Mouse (Mus musculus): ENCODE data around the gene D11Wsu47e. TPM values are rescaled to one million over a fixed set of nuclear protein-coding genes. Genes with fewer than 3 reads are reported as not detected.
"Not testable (repeated sequence)": the region's sequence is repeated elsewhere in the genome, so short reads cannot be mapped to it uniquely, and the experiment has no call there.

Gene D11Wsu47e
- polyA plus RNA-seq, 1 experiment from 2014 or later, result 7.8 TPM

DNA sequence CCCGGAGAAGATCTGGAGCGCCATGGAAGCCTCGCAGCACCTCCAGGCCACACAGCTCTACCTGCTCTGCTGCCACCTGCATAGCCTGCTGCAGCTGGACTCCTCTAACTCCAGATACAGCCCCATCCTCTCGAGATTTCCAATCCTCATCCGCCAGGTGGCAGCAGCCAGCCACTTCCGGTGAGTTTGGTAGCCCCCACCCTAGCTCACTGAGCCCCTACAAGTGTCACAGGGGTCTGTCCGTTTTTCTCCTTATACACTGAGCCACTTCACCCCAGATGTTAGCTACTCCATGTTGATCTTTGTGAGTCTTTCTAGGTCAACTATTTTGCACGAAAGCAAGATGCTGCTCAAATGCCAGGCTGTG is 32.3 kb upstream of the D11Wsu47e start:
- peak overlapping the region; percentile 81 for H3K27ac ChIP-seq (ENCODE audit: low read length)
- WGBS (ENCODE audit: insufficient replicate concordance), result 63% methylated on average over 8 of the region's 8 CpGs
- peaks cover 31% of the 10 kb centered on the region for H3K4me1 ChIP-seq (ENCODE audit: control insufficient read depth, low read depth, low read length)
- ATAC-seq (ENCODE audit: low read depth), result no peak
- H3K9me3 ChIP-seq (replicated peaks; ENCODE audit: control insufficient read depth, low read length), result no peaks in the 10 kb centered on the region
- no peak overlapping the region for H3K9ac ChIP-seq (ENCODE audit: low read depth, low read length)
- no peaks in the 10 kb centered on the region; the same call in 1 of the 2 replicates for H3K27me3 ChIP-seq (ENCODE audit: control insufficient read depth, insufficient read depth, low read depth, low read length)
- no peak overlapping the region for H3K4me3 ChIP-seq (ENCODE audit: low read depth, low read length)
- H3K36me3 ChIP-seq (ENCODE audit: control insufficient read depth, insufficient read depth), result peaks cover 53% of the 10 kb centered on the region
- H3K4me2 ChIP-seq (ENCODE audit: low read depth, low read length), result no peak overlapping the region

DNA sequence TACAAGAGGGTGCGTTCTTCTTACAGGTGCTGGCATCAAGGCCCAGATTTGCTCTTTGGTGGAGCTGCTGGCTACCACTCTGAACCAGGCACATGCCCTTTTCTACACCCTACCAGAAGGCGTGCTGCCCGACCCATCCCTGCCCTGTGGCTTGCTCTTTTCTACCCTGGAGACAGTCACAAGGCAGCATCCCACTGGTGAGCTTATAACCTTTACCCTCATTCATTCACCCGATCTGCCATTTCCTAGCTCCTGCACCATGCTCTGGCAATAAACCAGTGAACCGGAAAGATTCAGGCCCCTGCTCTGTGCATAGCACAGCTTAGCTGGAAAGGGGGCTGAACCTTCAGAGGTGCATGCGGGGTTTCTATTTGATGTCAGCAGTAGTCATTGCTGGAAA is 31.7 kb upstream of the D11Wsu47e start:
- peaks cover 59% of the 10 kb centered on the region for H3K36me3 ChIP-seq (ENCODE audit: control insufficient read depth, insufficient read depth)
- H3K9ac ChIP-seq (ENCODE audit: low read depth, low read length), result no peak overlapping the region
- no peak for ATAC-seq (ENCODE audit: low read depth)
- no peaks in the 10 kb centered on the region for H3K27me3 ChIP-seq (ENCODE audit: control insufficient read depth, insufficient read depth, low read depth, low read length)
- H3K4me3 ChIP-seq (ENCODE audit: low read depth, low read length), result no peak overlapping the region
- whole genome bisulfite sequencing (ENCODE audit: insufficient replicate concordance), result 87% methylated on average over 6 of the region's 6 CpGs
- H3K9me3 ChIP-seq (replicated peaks; ENCODE audit: control insufficient read depth, low read length), result no peaks in the 10 kb centered on the region
- H3K4me1 ChIP-seq (ENCODE audit: control insufficient read depth, low read depth, low read length), result peaks cover 31% of the 10 kb centered on the region
- no peak overlapping the region for H3K4me2 ChIP-seq (ENCODE audit: low read depth, low read length)
- H3K27ac ChIP-seq (ENCODE audit: low read length), result no peak overlapping the region

DNA sequence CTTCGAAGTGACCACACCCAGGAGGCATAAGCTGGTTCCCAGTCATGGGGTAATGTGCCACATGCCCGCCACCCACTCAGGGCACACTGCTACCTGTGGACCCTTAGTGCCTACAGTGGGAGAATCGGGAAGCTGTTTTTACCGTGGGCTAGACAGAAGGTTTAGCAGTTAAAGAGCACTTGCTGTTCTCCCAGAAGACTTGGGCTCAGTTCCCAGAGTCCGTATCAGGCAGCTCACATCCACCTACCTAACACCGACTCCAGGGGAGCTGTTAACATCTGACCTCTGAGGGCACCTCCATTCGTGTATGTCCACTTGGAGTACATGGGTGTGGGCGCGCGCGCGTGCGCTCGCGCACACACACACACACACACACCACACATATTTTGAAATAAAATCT is 30.1 kb upstream of the D11Wsu47e start:
- H3K36me3 ChIP-seq (ENCODE audit: control insufficient read depth, insufficient read depth), result peaks cover 71% of the 10 kb centered on the region
- H3K4me2 ChIP-seq (ENCODE audit: low read depth, low read length), result no peak overlapping the region
- H3K4me1 ChIP-seq (ENCODE audit: control insufficient read depth, low read depth, low read length), result peaks cover 20% of the 10 kb centered on the region
- H3K27me3 ChIP-seq (ENCODE audit: control insufficient read depth, insufficient read depth, low read depth, low read length), result no peaks in the 10 kb centered on the region
- WGBS (ENCODE audit: insufficient replicate concordance), result 94% methylated on average over 15 of the region's 15 CpGs
- no peak overlapping the region for H3K9ac ChIP-seq (ENCODE audit: low read depth, low read length)
- no peak overlapping the region for H3K27ac ChIP-seq (ENCODE audit: low read length)
- H3K4me3 ChIP-seq (ENCODE audit: low read depth, low read length), result no peak overlapping the region
- ATAC-seq (ENCODE audit: low read depth), result no peak
- no peaks in the 10 kb centered on the region for H3K9me3 ChIP-seq (replicated peaks; ENCODE audit: control insufficient read depth, low read length)

DNA sequence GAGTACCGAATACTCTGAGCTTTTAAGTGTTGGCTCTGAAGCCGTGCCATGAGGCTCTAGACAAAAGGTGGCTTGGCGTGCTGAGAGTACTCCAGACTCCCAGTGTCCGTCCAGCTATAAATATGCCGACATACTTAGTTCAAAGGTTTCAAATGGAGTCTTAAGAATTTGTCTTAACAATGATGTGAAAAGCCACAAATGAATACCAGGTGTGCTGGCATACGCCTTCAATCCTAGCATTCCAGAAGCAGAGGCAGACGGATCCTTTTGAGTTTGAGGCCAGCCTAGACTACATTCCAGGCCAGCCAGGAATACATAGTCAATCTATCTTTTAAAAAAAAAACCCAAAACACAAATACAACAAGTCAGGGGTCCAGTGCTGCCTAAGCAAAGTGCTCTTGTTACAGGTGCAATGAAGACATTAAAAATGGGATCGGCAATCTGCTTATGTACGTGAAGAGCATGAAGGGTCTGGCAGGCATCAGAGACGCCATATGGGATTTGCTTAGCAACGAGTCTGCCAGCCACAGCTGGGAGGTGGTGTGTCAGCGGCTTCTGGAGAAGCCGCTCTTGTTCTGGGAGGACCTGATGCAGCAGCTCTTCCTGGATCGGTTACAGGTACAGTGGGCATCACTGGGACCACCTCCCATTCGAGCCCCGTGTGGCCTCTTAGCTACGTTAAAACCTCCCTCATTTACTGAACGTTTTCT is 29.5 kb upstream of the D11Wsu47e start:
- H3K4me2 ChIP-seq (ENCODE audit: low read depth, low read length), result no peak overlapping the region
- H3K27ac ChIP-seq (ENCODE audit: low read length), result no peak overlapping the region
- H3K9me3 ChIP-seq (replicated peaks; ENCODE audit: control insufficient read depth, low read length), result no peaks in the 10 kb centered on the region
- ATAC-seq (ENCODE audit: low read depth), result no peak
- 87% methylated on average over 18 of the region's 18 CpGs for WGBS (ENCODE audit: insufficient replicate concordance)
- no peak overlapping the region for H3K9ac ChIP-seq (ENCODE audit: low read depth, low read length)
- H3K4me3 ChIP-seq (ENCODE audit: low read depth, low read length), result no peak overlapping the region
- H3K36me3 ChIP-seq (ENCODE audit: control insufficient read depth, insufficient read depth), result peaks cover 78% of the 10 kb centered on the region
- H3K4me1 ChIP-seq (ENCODE audit: control insufficient read depth, low read depth, low read length), result peaks cover 19% of the 10 kb centered on the region
- no peaks in the 10 kb centered on the region for H3K27me3 ChIP-seq (ENCODE audit: control insufficient read depth, insufficient read depth, low read depth, low read length)

DNA sequence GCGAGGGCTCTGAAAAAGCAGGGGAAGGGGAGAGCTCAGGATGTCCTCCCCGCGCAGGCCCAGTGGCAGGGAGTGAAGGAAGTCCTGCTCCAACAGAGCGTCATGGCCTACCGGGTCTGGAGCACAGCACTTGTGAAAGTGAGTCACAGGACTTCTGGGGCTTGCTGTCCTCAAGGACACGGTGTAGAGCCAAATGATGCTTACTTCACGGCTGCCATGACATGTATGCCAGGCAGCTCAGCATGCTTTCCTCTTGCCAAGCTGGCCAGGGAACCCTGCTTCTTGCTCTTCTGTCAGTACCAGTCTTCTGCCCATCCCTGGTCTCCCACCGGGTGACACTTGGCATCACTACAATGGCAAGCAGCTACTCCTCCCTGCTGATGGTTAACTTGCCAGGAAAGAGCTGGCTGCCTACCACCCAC is 27.7 kb upstream of the D11Wsu47e start:
- H3K9me3 ChIP-seq (replicated peaks; ENCODE audit: control insufficient read depth, low read length), result no peaks in the 10 kb centered on the region
- no peak for ATAC-seq (ENCODE audit: low read depth)
- H3K4me2 ChIP-seq (ENCODE audit: low read depth, low read length), result no peak overlapping the region
- WGBS (ENCODE audit: insufficient replicate concordance), result 80% methylated on average over 8 of the region's 8 CpGs
- H3K27ac ChIP-seq (ENCODE audit: low read length), result no peak overlapping the region
- H3K4me1 ChIP-seq (ENCODE audit: control insufficient read depth, low read depth, low read length), result peaks cover 4% of the 10 kb centered on the region
- H3K9ac ChIP-seq (ENCODE audit: low read depth, low read length), result no peak overlapping the region
- no peaks in the 10 kb centered on the region for H3K27me3 ChIP-seq (ENCODE audit: control insufficient read depth, insufficient read depth, low read depth, low read length)
- H3K4me3 ChIP-seq (ENCODE audit: low read depth, low read length), result no peak overlapping the region
- peaks cover 89% of the 10 kb centered on the region for H3K36me3 ChIP-seq (ENCODE audit: control insufficient read depth, insufficient read depth)

DNA sequence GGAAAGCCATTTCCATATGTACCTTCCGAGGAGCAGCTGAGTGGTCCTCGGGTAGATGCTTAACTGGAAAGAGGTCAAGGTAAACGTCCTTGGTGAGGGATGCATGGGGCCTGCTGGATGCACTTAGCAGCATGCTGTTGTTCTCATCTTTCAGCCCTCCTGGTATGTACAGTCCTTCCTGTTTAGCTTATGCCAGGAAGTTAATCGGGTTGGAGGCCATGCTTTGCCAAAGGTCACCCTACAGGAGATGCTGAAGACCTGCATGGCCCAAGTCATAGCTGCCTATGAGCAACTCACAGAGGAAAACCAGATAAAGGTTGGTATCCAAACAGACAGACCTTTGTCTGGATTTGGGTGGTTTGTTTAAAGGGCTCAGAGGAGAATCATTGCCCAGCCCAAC is 27.0 kb upstream of the D11Wsu47e start:
- 65% methylated on average over 4 of the region's 4 CpGs for WGBS (ENCODE audit: insufficient replicate concordance)
- Histone ChIP-seq H3K4me3 (ENCODE audit: low read depth, low read length) (no peak overlapping the region), H3K36me3 (ENCODE audit: control insufficient read depth, insufficient read depth) (peaks cover 89% of the 10 kb centered on the region), H3K27me3 (ENCODE audit: control insufficient read depth, insufficient read depth, low read depth, low read length) (no peaks in the 10 kb centered on the region), H3K4me2 (ENCODE audit: low read depth, low read length) (no peak overlapping the region), H3K4me1 (ENCODE audit: control insufficient read depth, low read depth, low read length) (no peaks in the 10 kb centered on the region), H3K9ac (ENCODE audit: low read depth, low read length) (no peak overlapping the region), H3K9me3 (replicated peaks; ENCODE audit: control insufficient read depth, low read length) (no peaks in the 10 kb centered on the region), H3K27ac (ENCODE audit: low read length) (no peak overlapping the region)
- ATAC-seq (ENCODE audit: low read depth), result no peak

DNA sequence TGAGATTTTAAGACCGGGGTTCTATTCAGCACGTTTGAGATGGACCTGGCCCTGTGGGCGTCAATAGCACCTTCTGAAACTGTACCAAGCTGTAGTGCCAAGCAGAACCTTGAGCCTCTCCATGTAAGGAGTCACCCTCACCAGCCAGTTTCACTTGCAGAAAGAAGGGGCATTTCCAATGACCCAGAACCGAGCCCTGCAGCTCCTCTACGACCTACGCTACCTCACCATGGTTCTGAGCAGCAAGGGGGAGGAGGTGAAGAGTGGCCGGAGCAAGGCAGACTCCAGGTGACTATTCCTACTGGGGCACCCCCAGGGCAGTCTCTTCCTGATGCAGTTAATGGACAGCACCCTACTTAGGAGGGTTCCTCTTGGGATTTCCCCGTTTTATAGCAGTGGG is 25.9 kb upstream of the D11Wsu47e start:
- no peak overlapping the region for H3K9ac ChIP-seq (ENCODE audit: low read depth, low read length)
- H3K27ac ChIP-seq (ENCODE audit: low read length), result no peak overlapping the region
- ATAC-seq (ENCODE audit: low read depth), result no peak; the same call in 1 of the 2 replicates
- no peak overlapping the region for H3K4me2 ChIP-seq (ENCODE audit: low read depth, low read length)
- H3K9me3 ChIP-seq (replicated peaks; ENCODE audit: control insufficient read depth, low read length), result no peaks in the 10 kb centered on the region
- WGBS (ENCODE audit: insufficient replicate concordance), result 83% methylated on average over 8 of the region's 8 CpGs
- peaks cover 85% of the 10 kb centered on the region for H3K36me3 ChIP-seq (ENCODE audit: control insufficient read depth, insufficient read depth)
- H3K4me1 ChIP-seq (ENCODE audit: control insufficient read depth, low read depth, low read length), result no peaks in the 10 kb centered on the region
- no peak overlapping the region for H3K4me3 ChIP-seq (ENCODE audit: low read depth, low read length)
- H3K27me3 ChIP-seq (ENCODE audit: control insufficient read depth, insufficient read depth, low read depth, low read length), result no peaks in the 10 kb centered on the region

DNA sequence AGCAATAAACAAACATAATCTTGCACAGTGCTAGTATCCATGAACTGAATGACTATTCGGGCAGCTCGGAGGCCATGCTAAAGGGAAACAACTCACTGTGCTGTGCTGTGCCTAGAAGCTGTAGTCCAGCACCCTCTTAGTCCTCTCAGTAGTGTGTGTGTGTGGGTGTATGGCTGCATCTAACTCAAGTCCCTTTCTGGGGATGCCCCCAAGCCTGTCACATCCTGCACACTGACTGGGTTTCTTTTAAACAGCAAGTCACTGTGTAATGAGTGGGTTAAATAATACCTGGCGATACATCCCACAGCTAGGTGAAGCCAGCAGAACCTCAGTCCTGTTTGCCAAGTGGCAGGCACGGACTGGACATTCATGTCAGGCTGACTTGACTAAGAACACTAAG is 25.4 kb upstream of the D11Wsu47e start:
- 82% methylated on average over 4 of the region's 4 CpGs for WGBS (ENCODE audit: insufficient replicate concordance)
- H3K27ac ChIP-seq (ENCODE audit: low read length), result no peak overlapping the region
- ATAC-seq (ENCODE audit: low read depth), result no peak

DNA sequence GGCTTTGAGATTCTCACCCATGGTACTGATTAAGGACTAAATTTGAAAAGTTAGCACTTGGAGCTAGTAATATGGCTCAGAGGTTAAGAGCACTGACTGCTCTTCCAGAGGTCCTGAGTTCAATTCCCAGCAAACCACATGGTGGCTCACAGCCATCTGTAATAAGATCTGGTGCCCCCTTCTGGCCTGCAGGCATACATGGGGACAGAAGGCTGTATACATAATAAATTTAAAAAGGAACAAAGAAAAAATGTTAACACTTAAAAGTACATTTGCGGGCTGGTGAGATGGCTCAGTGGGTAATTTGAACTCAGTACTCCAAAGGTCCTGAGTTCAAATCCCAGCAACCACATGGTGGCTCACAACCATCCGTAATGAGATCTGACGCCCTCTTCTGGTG is 24.0 kb upstream of the D11Wsu47e start:
- H3K27me3 ChIP-seq (ENCODE audit: control insufficient read depth, insufficient read depth, low read depth, low read length), result not testable (repeated sequence)
- H3K36me3 ChIP-seq (ENCODE audit: control insufficient read depth, insufficient read depth), result peaks cover 82% of the 10 kb centered on the region

More for the DNA sequence above, 25.4 kb upstream of the D11Wsu47e start:
- no peak overlapping the region for H3K4me2 ChIP-seq (ENCODE audit: low read depth, low read length)
- H3K4me1 ChIP-seq (ENCODE audit: control insufficient read depth, low read depth, low read length), result no peaks in the 10 kb centered on the region
- H3K36me3 ChIP-seq (ENCODE audit: control insufficient read depth, insufficient read depth), result peaks cover 85% of the 10 kb centered on the region
- no peaks in the 10 kb centered on the region for H3K9me3 ChIP-seq (replicated peaks; ENCODE audit: control insufficient read depth, low read length)
- no peaks in the 10 kb centered on the region for H3K27me3 ChIP-seq (ENCODE audit: control insufficient read depth, insufficient read depth, low read depth, low read length)
- H3K9ac ChIP-seq (ENCODE audit: low read depth, low read length), result no peak overlapping the region
- H3K4me3 ChIP-seq (ENCODE audit: low read depth, low read length), result no peak overlapping the region

More for the DNA sequence above, 24.0 kb upstream of the D11Wsu47e start:
- not testable (repeated sequence) for ATAC-seq (ENCODE audit: low read depth); H3K27ac ChIP-seq (ENCODE audit: low read length); H3K4me2 ChIP-seq (ENCODE audit: low read depth, low read length); H3K9me3 ChIP-seq (replicated peaks; ENCODE audit: control insufficient read depth, low read length); H3K4me1 ChIP-seq (ENCODE audit: control insufficient read depth, low read depth, low read length); H3K4me3 ChIP-seq (ENCODE audit: low read depth, low read length); H3K9ac ChIP-seq (ENCODE audit: low read depth, low read length)
- 95% methylated on average over 3 of the region's 3 CpGs for WGBS (ENCODE audit: insufficient replicate concordance)

All from liver, embryonic 16.5 days (tissue).